Mouse (Mus musculus) embryonic fibroblast, embryonic 13.5 days (primary cell): ENCODE data around the gene Rbm20. TPM values are rescaled to one million over a fixed set of nuclear protein-coding genes. Genes with fewer than 3 reads are reported as not detected.

Source experiments
- H3K27ac ChIP-seq: 2 replicates; pipeline ENCODE4 v1.5.1; 2012; ENCODE audit warnings: low read length, control low read depth, inconsistent platforms; ENCODE audit not compliant: insufficient read depth
- H3K4me1 ChIP-seq: 2 replicates; pipeline ENCODE4 v1.6.1; 2011; ENCODE audit warnings: low read length; ENCODE audit not compliant: control insufficient read depth, insufficient read depth
- H3K4me3 ChIP-seq: 2 replicates; pipeline ENCODE4 v1.5.1; 2011; ENCODE audit warnings: mild to moderate bottlenecking, control low read depth, low read length; ENCODE audit not compliant: insufficient read depth
- CTCF ChIP-seq: IDR thresholded peaks from 2 replicates; pipeline ENCODE4 v1.5.1; 2011; ENCODE audit warnings: mild to moderate bottlenecking, control low read depth, low read length, moderate library complexity, borderline replicate concordance; ENCODE audit not compliant: insufficient read depth
- POLR2A ChIP-seq: IDR thresholded peaks from 2 replicates; pipeline ENCODE4 v1.6.1; 2011; ENCODE audit warnings: low read depth, mild to moderate bottlenecking, control low read depth, low read length, moderate library complexity
- polyA plus RNA-seq: library from polyadenylated mRNA; stranded (reverse); fragments of >200 nt; gene quantifications from 2 replicates; pipeline ENCODE4 v1.2.4, GENCODE M21; 2011; ENCODE audit warnings: low read depth; ENCODE audit not compliant: missing spikeins, insufficient read length

The Rbm20 gene
- polyA plus RNA-seq, 1 experiment, result 2.4 TPM

- TF ChIP-seq CTCF (no peak), POLR2A (no peak)
- Histone ChIP-seq H3K4me3 (no peak overlapping the region), H3K27ac (no peak overlapping the region), H3K4me1 (no peaks in the 10 kb centered on the region)
Measured at GRCm38 (mm10) chr19:53855781-53856180, 178.7 kb downstream of the Rbm20 start.

- no peaks in the 10 kb centered on the region for H3K4me1 ChIP-seq
- no peak overlapping the region for H3K4me3 ChIP-seq
- H3K27ac ChIP-seq, result no peak overlapping the region
- TF ChIP-seq CTCF, result no peak
Measured at GRCm38 (mm10) chr19:53856794-53857193, 179.7 kb downstream of the Rbm20 start.

GRCm38 (mm10) chr19:53857962-53858361 is 180.9 kb downstream of the Rbm20 start:
- Histone ChIP-seq H3K4me1 (no peaks in the 10 kb centered on the region), H3K27ac (no peak overlapping the region), H3K4me3 (no peak overlapping the region)
- TF ChIP-seq CTCF (no peak), POLR2A (no peak)

GRCm38 (mm10) chr19:53859149-53859548 is 182.0 kb downstream of the Rbm20 start:
- Histone ChIP-seq H3K4me3 (no peak overlapping the region), H3K27ac (no peak overlapping the region), H3K4me1 (no peaks in the 10 kb centered on the region)
- no peak for TF ChIP-seq POLR2A
- TF ChIP-seq CTCF, result no peak

GRCm38 (mm10) chr19:53859593-53859992 is 182.5 kb downstream of the Rbm20 start:
- TF ChIP-seq CTCF (no peak), POLR2A (no peak)
- H3K27ac ChIP-seq, result no peak overlapping the region
- no peak overlapping the region for H3K4me3 ChIP-seq
- H3K4me1 ChIP-seq, result no peaks in the 10 kb centered on the region

GRCm38 (mm10) chr19:53861346-53861745 is 184.2 kb downstream of the Rbm20 start:
- no peak for TF ChIP-seq CTCF
- TF ChIP-seq POLR2A, result no peak
- H3K27ac ChIP-seq, result no peak overlapping the region
- H3K4me3 ChIP-seq, result no peak overlapping the region
- H3K4me1 ChIP-seq, result no peaks in the 10 kb centered on the region

- Histone ChIP-seq H3K4me3 (no peak overlapping the region), H3K4me1 (no peaks in the 10 kb centered on the region), H3K27ac (no peak overlapping the region)
- TF ChIP-seq POLR2A (no peak), CTCF (no peak)
Measured at GRCm38 (mm10) chr19:53862573-53863246, 185.6 kb downstream of the Rbm20 start.

- no peak for TF ChIP-seq POLR2A
- no peak for TF ChIP-seq CTCF
- Histone ChIP-seq H3K4me3 (no peak overlapping the region), H3K4me1 (no peaks in the 10 kb centered on the region), H3K27ac (no peak overlapping the region)
Measured at GRCm38 (mm10) chr19:53867238-53867637, 190.1 kb downstream of the Rbm20 start.

- no peak overlapping the region for H3K27ac ChIP-seq
- no peak overlapping the region for H3K4me3 ChIP-seq
- no peak for TF ChIP-seq POLR2A
- no peak for TF ChIP-seq CTCF
- H3K4me1 ChIP-seq, result no peaks in the 10 kb centered on the region
Measured at GRCm38 (mm10) chr19:53868125-53868524, 191.0 kb downstream of the Rbm20 start.

- TF ChIP-seq POLR2A (no peak), CTCF (no peak)
Measured at GRCm38 (mm10) chr19:53868796-53869195, 191.7 kb downstream of the Rbm20 start.

More at GRCm38 (mm10) chr19:53868796-53869195, 191.7 kb downstream of the Rbm20 start:
- no peaks in the 10 kb centered on the region for H3K4me1 ChIP-seq
- H3K27ac ChIP-seq, result no peak overlapping the region
- no peak overlapping the region for H3K4me3 ChIP-seq
